Mouse (Mus musculus) fat pad, adult 2 months (tissue): ENCODE data around the gene Nudt3.

Source experiments
- DNase-seq: peaks from one replicate; pipeline ENCODE4 v3.0.0-alpha.2; 2011; ENCODE audit warnings: low read depth, low spot score; ENCODE audit errors: extremely low read depth

Gene Nudt3

DNA sequence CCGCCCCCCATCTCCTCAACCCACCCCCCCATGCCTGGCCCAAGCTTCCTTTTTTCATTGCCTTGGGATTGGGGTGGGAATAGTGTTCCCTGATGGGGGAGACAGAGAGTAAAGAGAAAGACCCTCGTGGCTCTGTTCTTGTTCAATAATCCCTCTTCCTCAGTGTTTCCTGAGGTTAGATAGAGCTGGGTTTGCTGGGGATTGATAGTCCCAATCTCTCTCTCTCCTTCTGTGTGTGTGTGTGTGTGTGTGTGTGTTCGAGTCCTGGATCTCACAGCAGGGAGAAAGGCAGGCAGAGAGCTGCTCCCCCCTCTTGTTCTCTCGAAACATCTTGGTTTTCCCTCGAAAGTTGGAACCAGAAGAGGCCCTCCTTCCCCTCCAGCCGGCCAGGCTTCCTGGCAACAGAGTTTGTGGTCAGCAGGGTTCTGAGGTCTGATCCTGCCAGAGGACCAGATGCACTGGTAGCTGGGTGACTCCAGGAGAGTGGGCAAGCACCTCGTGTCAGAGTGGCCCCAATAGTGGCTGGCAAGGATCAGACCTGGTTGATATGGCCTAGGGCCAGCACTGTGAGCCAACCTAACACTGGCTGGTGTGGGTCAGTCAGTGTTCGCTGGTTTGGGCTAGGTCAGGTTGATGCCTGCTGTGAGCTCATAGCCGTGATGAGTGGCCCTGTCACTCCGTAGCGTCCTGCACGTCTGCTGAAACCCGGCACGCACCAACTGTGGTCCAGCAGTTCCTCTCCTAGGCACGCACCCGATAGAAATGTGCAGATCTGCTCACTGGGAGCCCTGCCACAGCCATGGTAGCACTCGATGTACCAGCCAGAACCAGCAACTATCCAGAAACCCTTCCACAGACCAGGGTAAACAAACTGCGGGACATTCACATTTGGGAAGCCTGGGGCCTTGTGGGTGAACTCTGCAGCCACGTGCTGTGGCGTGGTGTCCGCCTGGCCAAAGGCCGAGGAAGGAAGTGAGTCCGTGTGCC, 70.8 kb downstream of the Nudt3 start:
- DNase-seq = no peak

- DNase-seq = peak; percentile 61
These were observed 71.8 kb downstream of the Nudt3 start for GRCm38 (mm10) chr17:27551393-27551940.

- no peak for DNase-seq
These were observed 74.1 kb downstream of the Nudt3 start for GRCm38 (mm10) chr17:27549234-27549633.

GRCm38 (mm10) chr17:27547253-27547868, 75.9 kb downstream of the Nudt3 start:
- DNase-seq = no peak

DNA sequence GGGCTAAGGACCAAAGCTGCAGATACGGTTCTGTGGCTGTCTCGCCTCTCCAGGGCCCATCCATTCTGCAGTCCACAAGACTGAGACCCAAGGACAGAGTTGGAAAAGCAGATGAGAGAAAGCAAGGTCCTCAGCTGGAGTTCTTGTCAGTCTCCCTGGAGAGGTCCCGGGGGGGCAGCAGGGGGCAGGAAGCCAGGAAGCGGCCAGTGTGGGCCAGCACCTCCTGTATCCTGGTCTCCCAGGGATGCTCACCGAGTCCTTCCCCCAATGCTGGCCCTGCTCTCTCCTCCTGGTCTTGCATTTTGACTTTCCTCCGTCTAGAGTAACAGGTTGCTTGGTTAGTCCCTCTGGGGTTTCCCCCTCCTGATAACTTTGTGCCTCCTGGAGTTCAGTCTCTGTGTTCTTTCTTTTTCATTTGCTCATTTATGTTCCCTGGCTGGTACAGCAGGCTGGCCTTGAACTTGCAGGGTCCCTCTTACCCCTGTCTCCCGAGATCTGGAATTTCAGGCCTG, 76.7 kb downstream of the Nudt3 start:
- no peak for DNase-seq

DNA sequence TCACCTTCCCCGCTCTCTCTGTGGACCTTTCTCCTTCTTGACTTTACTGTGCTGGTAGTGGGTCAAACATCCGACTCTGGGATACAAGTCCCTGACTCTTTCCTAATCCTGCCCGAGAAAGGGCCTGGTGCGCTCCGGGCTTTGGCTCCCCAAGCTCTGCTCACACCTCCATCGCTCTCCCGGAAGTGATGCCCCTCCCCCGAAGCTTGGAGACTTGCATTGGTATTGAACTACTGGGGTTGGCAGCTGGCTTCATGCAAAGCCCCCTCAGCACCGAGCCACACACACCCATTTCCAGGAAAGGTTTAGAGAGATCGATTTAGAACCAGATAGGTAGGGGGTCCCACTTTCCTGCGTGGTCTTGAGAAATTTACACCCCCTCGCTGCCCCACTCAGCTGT, 77.3 kb downstream of the Nudt3 start:
- DNase-seq = no peak

DNA sequence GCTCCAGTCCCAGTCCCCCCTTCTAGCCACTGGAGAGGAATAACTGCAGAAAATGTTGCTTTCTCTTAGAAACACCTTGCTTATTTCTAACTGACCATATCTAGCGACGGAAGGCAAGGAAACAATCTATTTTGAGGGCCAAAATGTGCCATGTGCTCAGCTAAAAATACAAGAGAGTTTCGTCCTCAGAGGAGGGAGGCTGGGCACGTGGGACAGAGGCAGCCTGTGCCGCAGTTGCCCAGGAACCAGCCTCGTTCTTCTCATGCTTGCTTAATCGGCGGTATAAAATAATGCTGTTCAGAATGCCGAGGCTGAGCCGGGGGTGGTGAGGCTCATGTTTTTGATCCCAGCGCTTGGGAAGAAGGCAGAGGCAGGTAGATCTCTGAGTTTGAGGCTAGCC, 78.7 kb downstream of the Nudt3 start:
- no peak for DNase-seq

DNA sequence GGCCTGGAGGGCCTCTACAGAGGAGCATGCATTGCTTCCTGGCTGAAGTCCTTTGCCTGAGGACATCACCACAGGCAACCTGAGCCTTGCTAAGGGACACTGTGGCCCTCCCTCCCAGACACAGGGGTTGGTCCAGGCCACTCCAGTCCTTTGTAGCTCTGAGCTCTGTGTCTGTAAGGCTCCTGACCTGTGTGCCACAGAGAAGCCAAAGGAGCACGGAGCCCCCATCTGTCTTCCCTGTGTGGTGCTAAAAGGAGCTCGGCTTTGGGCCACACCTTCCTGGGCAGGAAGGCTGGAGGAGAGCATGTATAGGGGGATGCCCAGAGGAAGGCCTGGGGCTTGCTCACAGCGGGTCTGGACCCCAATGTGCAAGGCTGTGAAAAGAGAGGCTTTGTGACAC, 81.3 kb downstream of the Nudt3 start:
- no peak for DNase-seq

DNA sequence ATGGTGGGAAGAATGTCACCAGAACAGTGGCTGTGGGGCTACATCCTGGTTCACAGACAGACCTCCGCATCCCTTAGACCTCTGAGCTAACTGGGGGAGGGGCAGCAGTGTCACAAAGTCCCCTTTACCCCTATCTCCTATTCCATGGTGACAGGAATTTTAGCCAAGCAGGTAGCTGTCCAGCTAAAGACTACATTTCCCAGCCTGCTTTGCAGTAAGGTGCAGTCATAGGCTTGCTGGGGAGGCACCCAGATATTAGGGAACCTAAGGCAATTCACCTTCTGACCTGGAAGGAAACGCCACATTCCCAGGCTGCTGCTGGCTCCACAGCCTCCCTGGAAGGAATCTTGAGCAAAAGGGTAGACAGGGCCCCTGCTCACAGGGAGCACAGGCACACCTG, 82.0 kb downstream of the Nudt3 start:
- no peak for DNase-seq

DNA sequence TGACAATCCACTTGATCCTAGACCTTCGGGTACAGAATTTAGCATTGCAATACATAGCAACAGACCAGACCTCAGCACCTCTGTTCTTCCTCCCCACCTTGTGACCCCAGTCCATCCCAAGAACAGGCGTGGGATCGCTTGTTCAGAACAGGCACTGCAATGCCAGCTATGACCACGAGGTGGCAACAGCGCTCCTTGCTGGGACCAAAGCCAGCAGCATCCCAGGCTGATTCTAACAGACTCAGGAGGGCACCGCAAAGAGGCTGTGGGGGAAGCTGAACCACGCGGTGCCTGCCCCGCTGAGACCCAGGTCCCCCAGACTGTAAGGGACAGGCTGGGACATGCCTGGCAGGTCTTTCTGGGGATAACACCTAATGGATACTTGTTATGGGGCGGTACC, 88.6 kb downstream of the Nudt3 start:
- no peak for DNase-seq

- no peak for DNase-seq
These were observed 89.9 kb downstream of the Nudt3 start for GRCm38 (mm10) chr17:27533354-27533753.

DNA sequence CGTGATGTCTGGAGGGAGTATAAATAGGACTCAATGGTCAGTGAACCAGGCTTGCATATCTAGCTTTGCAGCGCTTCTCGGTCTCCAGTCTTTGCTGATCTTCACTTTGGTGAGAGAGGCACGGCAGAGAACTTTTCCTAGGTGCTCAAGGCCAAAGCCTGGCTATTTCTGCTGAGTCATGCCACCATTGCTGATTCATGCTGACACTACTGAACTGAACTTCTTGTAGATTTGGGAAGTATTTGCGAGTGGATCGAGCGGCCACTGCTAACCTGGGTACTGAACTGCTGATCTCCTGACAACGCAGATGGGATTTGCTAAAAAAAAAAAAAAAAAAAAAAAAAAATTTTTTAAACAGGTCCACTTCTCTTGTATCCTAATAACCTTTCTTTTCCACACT, 91.2 kb downstream of the Nudt3 start:
- no peak for DNase-seq
